Mouse (Mus musculus) bone marrow macrophage, adult 2 months (primary cell): ENCODE measurements around the gene Epgn. TPM values are rescaled to one million over a fixed set of nuclear protein-coding genes. Genes with fewer than 3 reads are reported as not detected.

ENCODE experiments used
- H3K27ac ChIP-seq: 2 replicates; pipeline ENCODE4 v1.5.1; 2012; ENCODE audit warnings: low read depth, low read length; ENCODE audit not compliant: insufficient read depth
- H3K4me1 ChIP-seq: 2 replicates; pipeline ENCODE4 v1.6.1; 2012; ENCODE audit warnings: low read length; ENCODE audit not compliant: control insufficient read depth, insufficient read depth
- H3K4me3 ChIP-seq: 2 replicates; pipeline ENCODE4 v1.5.1; 2012; ENCODE audit warnings: mild to moderate bottlenecking, low read length, moderate library complexity; ENCODE audit not compliant: insufficient read depth
- CTCF ChIP-seq: IDR thresholded peaks from 2 replicates; pipeline ENCODE4 v1.5.1; 2012; ENCODE audit warnings: low read depth, mild to moderate bottlenecking, low read length, moderate library complexity
- POLR2A ChIP-seq: IDR thresholded peaks from 2 replicates; pipeline ENCODE4 v1.6.1; 2012; ENCODE audit warnings: mild to moderate bottlenecking, low read depth, low read length, borderline replicate concordance
- polyA plus RNA-seq: library from polyadenylated mRNA; stranded (reverse); fragments of >200 nt; gene quantifications from 2 replicates; pipeline ENCODE4 v1.2.4, GENCODE M21; 2012; ENCODE audit not compliant: missing spikeins, insufficient read depth, insufficient read length

Gene Epgn
- not detected in 2 replicates for polyA plus RNA-seq

DNA sequence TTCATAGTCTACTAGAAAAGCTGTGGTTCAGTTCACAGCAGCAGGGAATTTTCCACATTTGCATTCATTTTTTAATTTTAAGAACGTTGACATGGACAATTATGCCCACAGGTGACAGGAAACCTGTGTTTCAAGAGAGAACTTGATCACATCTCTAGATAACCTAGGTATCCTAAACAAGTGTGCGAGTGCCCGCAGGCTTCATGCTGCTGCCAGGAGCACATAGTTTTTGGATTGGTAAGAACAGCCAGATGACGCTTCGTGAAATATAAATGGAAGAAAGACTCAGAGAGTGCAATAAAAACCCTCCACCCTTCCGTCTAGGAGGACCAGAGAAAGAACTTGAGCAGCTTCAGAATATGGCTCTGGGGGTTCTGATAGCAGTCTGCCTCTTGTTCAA lies at the start of gene Epgn:
Gene Epgn, plus strand, starts transcription at position 301 of the 400 bp plus-strand sequence.
- no peak for TF ChIP-seq POLR2A
- no peak within 1 kb of the TSS for H3K27ac ChIP-seq
- H3K4me3 ChIP-seq: no peak within 1 kb of the TSS
- no peaks in the 10 kb centered on the region for H3K4me1 ChIP-seq

DNA sequence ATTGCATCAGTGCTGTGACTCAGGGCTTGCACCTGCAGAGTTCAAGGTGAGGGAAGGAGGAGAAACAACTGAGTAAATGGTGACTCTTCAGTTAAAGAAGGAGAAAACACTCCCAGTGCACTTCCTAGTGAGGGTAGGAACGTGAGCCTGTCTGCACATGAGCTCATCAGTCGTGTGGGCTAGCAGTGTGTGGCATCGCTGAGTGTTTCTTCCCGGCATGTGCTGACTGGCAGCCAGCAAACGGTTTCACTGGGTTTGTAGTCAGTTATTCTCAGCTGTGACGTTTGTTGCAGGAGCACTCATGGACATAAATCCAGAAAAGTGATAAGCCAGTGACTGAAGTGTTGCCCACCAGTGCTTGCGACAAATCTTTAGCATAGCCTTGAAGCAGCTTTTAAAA lies 47.0 kb upstream of the Epgn start:
- no peaks in the 10 kb centered on the region for H3K4me1 ChIP-seq
- TF ChIP-seq CTCF: no peak

DNA sequence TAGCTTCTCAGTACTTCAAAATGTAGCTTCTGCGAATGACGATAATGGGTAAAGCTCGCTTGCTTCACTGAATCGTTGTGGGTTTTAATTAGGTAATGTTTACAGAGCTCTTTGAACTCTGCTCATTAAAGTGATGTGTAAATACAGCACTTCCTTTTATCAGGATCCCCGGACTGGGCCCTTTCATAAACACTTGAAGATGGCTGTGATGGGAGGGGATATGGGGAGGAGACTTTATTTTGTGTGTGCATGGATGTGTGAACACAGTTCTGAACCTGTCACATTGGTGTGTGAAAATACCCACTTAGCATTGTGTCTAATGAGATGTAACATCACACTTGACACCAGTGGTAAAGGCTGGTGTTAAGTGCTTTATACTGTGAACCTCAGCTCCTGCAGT lies 39.7 kb upstream of the Epgn start:
- Histone ChIP-seq H3K27ac (no peak overlapping the region), H3K4me3 (no peak overlapping the region), H3K4me1 (no peaks in the 10 kb centered on the region)
- no peak for TF ChIP-seq CTCF
- TF ChIP-seq POLR2A: no peak

More for the DNA sequence above, 47.0 kb upstream of the Epgn start:
- no peak overlapping the region for H3K27ac ChIP-seq
- H3K4me3 ChIP-seq: no peak overlapping the region

DNA sequence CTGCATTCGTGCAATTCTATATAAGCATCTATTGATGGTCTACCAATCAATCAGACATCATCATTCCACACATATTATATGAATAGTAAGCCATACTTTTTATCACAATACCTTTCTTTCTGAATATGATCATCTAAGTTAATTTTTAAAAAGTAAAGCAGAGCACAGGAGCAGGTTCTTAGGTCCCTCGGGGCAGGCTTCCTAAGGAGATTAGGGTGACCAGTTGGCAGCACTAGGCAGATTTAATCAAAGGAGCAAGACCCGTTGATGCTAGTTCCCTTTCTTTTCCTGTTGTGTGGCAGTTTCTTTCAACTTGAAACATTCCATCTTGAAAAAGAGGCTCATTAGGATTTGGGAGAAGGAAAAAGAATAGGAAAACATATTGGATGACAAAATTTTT lies 39.1 kb upstream of the Epgn start:
- Histone ChIP-seq H3K27ac (no peak overlapping the region), H3K4me3 (no peak overlapping the region), H3K4me1 (no peaks in the 10 kb centered on the region)
- TF ChIP-seq CTCF (no peak), POLR2A (no peak)

- H3K4me1 ChIP-seq: no peaks in the 10 kb centered on the region
- H3K4me3 ChIP-seq: no peak overlapping the region
- no peak overlapping the region for H3K27ac ChIP-seq
- TF ChIP-seq POLR2A (no peak), CTCF (no peak)
These were observed 38.7 kb upstream of the Epgn start for GRCm38 (mm10) chr5:90988592-90988991.

GRCm38 (mm10) chr5:90999942-91000341 lies 27.3 kb upstream of the Epgn start:
- TF ChIP-seq POLR2A (no peak), CTCF (no peak)
- Histone ChIP-seq H3K4me1 (peaks cover 5% of the 10 kb centered on the region), H3K4me3 (no peak overlapping the region), H3K27ac (no peak overlapping the region)

DNA sequence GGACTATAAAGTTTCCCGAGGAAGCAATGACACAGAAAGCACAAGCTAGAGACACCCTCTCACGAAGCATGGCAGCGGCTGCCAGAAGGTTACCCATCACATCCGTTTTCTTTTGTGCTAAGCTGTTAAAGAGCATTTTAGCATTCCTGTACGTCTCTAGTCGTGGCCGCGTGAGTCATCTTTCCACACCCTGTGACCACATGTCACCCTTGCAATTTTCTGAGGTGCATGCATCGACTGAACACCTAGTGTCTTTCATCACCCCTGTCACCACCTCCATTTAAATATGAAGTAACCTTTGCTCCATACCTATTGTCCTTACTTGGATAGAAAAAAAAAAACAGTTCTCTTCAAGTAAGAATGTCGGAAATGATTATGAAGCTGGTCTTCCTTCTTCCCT lies 12.0 kb upstream of the Epgn start:
- TF ChIP-seq CTCF (no peak), POLR2A (no peak)
- Histone ChIP-seq H3K4me3 (no peak overlapping the region), H3K4me1 (no peaks in the 10 kb centered on the region)

GRCm38 (mm10) chr5:91023114-91023513 lies 4.2 kb upstream of the Epgn start:
- Histone ChIP-seq H3K4me1 (no peaks in the 10 kb centered on the region), H3K4me3 (no peak overlapping the region), H3K27ac (no peak overlapping the region)
- TF ChIP-seq CTCF: no peak
- TF ChIP-seq POLR2A: no peak

More for the DNA sequence above, 12.0 kb upstream of the Epgn start:
- H3K27ac ChIP-seq: no peak overlapping the region

DNA sequence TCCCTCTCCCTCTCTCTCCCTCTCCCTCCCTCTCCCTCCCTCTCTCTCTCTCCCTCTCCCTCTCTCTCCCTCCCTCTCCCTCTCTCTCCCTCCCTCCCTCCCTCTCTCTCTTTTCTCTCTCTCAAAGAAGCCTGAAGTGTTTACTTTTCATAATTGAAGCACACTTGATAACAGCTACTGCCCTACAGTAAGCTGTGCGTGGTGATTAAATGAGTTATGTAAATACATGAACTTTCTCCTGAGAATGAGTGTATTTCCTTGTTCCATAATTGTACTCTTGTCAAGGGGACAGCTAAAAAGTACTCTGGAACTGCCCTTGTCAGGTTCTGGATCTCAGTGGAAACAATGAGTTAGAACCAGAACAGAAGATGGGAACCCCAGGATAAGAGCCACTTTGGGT lies 576 bp downstream of the Epgn start:
- no peak overlapping the region for H3K4me3 ChIP-seq
- H3K4me1 ChIP-seq: no peaks in the 10 kb centered on the region
- TF ChIP-seq CTCF: no peak
- no peak for TF ChIP-seq POLR2A
- H3K27ac ChIP-seq: no peak overlapping the region

DNA sequence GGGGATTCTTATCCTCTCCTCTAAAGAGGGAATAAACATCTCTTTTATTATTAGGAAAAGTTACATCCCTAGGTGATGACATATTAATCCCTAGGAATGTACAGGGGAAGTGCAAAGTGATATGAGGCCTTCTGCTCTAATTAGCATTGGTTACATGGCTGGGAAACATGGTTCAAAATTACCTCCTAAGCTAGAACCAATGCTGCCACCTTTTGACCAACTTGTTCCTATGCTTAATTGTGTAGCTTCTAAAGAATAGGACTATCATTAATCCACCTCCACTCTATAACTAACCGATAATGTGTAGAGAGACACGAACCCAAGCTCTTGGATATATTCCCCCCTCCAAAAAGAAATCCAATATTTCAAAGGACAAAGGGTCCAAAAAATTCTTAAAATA lies 3.4 kb downstream of the Epgn start:
- Histone ChIP-seq H3K4me1 (no peaks in the 10 kb centered on the region), H3K27ac (no peak overlapping the region), H3K4me3 (no peak overlapping the region)
- TF ChIP-seq POLR2A (no peak), CTCF (no peak)

DNA sequence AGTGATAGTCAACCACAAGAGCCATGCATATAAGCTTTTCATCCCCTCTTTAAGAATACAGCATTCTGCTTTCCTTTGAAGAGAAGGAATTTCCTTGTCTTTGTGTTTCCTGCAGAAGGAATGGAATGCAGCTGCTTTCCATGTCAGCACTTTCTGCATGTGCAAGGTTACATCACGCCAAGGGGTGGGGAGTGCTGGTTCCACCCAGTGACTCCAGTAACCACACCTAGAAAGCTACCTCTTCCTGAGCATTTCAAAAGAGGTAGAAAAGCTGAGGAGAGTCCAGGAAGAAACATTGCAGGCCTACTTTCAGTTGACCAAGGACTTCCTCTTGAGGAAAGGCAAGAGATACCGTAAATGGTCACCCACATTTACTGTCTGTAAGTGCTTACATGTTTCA lies 8.1 kb downstream of the Epgn start:
- H3K4me3 ChIP-seq: no peak overlapping the region
- no peak overlapping the region for H3K27ac ChIP-seq
- peaks cover 4% of the 10 kb centered on the region; the same call in 1 of the 2 replicates for H3K4me1 ChIP-seq
- TF ChIP-seq POLR2A (no peak), CTCF (no peak)

DNA sequence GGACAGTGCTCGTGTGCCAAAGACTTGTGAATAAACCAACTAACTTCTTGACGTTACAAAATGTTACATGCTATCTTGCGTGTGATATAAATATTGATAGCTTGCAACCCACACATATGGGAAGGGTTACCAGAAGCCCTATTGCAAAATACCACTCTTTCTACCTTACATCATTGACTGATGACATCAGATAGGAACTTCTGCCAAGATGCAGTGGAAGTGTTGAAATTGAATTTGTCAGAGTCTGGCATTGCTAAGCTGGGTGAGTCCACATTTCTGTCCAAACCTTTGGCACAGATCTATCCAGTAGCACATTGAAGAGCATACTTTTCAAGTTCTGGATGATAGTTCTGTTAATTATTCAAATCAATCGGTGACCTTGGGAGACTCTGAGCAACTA lies 9.4 kb downstream of the Epgn start:
- Histone ChIP-seq H3K4me3 (no peak overlapping the region), H3K4me1 (peaks cover 4% of the 10 kb centered on the region; the same call in 1 of the 2 replicates), H3K27ac (no peak overlapping the region)
- TF ChIP-seq POLR2A: no peak
- no peak for TF ChIP-seq CTCF
